Mouse (Mus musculus) activated CD4-positive, CD25-positive, alpha-beta regulatory T cell, adult 4 months (primary cell): Measurements from ENCODE around the gene Katnbl1. TPM values are rescaled to one million over a fixed set of nuclear protein-coding genes. Genes with fewer than 3 reads are reported as not detected.
"Not testable (repeated sequence)": the region's sequence is repeated elsewhere in the genome, so short reads cannot be mapped to it uniquely, and the experiment has no call there.

Experiments
- ATAC-seq: one replicate; pipeline ENCODE4 v1.8.0; 2017
- polyA plus RNA-seq, 2 experiments: library from polyadenylated mRNA; unstranded; fragments of 100-300 nt; shearing (Covaris generic); gene quantifications; one replicate each; pipeline ENCODE4 v1.2.1; 2017

Katnbl1 gene
- polyA plus RNA-seq, 2 experiments from 2014 or later: 21.4 to 21.7 TPM

DNA sequence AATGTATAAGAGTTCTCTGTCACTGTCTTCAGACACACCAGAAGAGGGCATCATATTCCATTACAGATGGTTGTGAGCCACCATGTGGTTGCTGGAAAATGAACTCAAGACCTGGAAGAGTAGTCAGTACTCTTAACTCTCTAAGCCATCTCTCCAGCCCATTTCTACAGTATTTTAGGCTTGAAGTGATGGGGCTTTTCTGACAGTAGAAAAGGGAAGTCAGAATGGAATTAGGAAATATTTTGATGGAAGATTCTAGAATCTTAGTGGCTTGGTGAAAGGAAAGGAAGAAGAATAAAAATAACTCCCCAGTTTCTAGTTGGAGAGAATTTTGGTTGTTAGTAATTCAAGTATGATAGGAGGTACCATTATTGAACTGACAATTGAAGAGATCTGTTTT is 14.9 kb downstream of the Katnbl1 start:
- no peak for ATAC-seq

DNA sequence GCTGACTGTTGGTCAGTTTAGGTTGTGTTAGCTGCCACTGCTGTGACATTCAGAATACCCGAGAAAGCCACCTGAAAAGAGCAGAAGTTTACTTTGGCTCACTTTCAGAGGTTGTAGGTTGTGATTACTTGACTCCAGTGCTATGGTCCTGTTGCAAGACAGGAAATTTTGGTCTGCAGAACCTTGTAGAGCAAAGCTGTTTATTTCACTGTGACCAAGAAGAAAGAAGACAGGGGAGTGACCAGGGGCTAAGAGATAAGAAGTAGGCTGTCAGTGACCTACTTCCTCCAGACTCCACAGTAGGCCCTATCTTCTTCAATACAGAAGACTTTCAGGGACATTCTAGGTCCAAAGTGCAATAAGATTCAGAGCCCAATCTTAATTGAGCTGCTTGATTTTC is 17.6 kb downstream of the Katnbl1 start:
- ATAC-seq: no peak

DNA sequence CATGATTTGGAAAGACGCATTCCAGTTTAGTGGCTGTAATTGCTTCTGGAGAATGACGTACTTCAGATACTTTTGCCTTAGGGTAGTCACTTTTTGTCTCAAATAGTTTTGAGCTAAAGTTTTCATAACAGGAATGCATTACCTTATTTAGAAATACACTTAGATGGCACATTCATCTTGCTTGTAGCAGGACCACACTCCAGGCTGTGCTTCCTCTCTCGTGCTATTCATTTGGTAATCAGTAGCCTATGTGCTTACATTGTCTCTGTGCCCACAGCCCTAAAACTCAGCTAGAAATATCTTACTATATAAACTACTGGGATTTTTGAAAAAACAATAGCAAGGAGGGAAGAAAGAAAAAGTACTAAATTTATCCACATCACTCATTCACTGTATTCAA is 28.0 kb downstream of the Katnbl1 start:
- ATAC-seq: no peak

DNA sequence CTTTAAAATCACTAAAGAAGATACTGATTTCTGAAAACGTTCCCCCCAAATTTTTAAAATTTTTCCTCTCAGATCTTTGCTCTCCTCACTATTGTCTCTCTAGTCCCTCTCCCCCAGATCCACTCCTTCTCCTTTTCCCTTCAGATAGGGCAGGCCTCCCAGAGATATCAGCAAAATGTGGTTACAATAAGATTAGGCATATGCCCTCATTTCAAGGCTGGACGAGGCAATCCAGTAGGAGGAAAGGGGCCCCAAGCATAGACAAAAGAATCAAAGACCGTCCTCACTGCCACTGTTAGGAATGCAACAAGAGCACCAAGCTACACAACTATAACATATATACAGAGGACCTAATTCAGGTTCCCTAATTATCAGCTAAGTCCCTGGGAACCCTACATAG is 46.3 kb downstream of the Katnbl1 start:
- no peak for ATAC-seq

DNA sequence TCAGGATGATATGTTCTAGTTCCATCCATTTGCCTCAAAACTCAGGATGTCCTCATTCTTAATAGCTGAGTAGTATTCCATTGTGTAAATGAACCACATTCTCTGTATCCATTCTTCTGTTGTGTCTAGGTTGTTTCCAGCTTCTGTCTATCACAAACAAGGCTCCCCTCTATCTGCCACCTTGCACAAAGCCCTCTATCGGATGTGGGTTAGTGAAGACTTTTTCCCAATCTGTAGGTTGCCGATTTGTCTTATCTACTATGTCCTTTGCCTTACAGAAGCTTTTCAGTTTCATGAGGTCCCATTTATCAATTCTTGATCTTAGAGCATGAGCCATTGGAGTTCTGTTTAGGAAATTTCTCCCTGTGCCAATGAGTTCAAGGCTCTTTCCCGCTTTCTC is 49.5 kb downstream of the Katnbl1 start:
- not testable (repeated sequence) for ATAC-seq

DNA sequence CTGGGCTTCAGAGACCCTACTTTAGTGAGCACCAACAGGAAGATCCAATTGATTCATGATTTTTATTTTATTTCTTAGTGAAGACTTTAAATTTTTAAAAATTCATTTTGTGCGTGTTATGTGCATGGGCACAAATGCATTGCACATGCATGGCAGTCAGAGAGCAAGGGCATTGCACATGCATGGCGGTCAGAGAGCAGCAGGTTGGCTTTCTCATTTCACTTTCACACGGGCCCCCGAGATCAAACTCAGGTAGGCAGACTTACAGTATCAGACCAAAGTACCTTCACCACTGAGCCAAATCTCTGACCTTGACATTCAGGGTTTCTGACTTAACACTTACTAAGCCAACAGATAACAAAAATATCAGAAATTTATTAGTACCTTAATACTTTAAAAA is 50.7 kb downstream of the Katnbl1 start:
- ATAC-seq: no peak

DNA sequence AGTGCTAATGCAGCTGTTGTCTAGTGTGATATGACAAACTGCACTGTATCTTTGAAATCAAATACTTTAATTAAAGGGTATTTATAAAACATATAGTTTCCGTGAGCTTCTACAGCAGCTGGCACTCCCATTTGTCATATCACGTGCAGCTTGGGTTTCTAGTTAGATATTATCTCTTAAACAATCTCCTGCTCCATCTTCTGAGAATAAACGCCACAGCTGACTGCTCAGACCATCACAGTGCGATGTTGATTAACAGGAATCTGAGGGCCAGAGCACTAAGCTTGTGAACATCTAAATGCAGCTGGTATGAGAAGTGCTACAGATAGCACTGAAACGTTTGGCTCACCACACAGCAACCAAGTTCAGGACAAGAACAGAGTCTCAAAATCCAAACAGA is 51.4 kb downstream of the Katnbl1 start:
- no peak for ATAC-seq

DNA sequence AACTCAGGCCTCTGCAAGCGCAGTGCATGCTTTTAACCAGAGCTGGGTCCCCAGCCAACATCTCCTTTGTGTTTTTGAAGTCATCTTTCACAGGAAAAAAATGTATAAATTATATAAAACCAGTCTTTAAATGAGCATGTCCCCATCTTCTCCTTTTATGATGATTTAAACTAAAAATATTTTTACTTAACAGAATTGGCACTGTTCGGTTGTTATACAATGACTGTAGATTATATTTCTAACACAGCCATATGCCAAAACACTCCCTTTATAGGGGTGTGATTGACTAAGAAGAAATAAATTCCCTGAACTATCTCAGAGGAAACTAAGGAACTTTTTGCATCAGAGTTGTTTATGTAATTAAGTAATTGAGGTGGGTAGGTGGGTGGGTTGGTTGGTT is 53.5 kb downstream of the Katnbl1 start:
- ATAC-seq: no peak

DNA sequence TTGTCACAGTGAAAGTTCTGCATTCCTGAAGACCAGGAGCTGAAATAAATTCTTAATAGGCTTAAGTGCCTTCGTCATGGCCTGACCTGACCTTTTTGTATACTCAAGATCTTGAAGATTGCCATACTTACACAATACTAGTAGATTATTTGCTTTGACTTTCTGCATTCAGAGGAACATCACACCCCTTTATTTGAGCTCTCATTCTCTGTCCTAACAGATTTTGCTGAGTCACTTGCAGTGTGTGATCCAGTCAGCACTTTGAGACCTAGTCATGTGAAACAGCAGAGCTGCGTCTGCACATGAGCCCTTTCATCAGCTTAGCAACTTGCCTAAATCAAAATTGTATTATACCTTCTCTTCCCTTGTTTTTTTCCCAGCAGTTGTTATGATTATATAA is 54.3 kb downstream of the Katnbl1 start:
- no peak for ATAC-seq

DNA sequence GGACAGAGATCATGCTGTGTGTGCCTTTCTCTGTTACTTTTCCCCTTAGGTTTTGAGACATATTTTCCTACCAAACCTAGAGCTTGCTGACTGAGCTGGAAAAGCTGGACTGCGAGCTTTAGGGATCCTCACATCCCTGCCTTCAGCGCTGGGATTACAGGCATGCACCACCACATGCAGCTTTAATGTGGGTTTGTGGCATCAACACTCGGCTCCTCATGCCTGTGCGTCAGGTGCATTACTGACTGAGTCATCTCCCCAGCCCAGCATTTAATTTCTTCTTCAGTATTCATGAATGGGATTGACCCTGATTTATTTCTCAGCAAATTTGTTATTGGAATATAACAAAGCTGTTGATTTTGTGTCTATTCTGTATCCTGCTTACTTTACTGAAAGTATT is 57.3 kb downstream of the Katnbl1 start:
- ATAC-seq: no peak

DNA sequence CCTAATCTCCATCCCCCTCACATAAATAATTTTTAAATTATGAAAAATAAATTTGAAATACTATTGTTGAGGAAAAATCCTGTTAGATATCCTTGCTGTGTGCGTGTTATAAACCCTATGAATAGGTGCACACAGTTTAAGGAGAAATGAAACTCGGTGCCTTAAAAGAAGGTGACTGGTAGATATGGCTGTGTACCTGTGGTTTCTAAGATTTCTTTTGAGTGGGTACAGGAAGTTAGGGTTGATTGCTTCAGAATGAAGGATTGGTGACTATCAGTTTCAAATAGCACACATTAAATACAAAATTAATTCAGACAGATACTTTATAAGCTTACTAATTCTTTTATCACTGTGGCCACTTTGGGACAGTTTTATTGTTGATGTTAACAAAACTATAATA is 58.6 kb downstream of the Katnbl1 start:
- ATAC-seq: no peak

DNA sequence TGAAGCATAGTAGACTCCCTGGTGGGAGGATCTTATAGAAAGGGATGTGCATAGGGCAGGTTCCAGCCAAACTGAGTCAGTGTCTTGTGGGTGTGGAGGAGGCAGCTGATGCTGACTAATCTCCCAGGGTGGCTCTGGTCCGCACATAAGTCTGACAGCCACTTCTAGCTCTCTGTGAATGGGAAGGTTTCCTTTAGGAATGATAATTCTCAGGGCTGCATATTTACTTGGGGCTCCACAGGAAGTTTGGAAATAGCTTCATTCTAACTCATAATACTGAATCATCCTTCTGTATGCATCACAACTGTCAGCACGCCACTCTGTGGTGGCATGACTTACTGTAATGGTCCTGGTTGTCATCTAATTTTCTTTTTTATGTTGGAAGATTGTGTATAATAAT is 64.5 kb downstream of the Katnbl1 start:
- no peak for ATAC-seq

DNA sequence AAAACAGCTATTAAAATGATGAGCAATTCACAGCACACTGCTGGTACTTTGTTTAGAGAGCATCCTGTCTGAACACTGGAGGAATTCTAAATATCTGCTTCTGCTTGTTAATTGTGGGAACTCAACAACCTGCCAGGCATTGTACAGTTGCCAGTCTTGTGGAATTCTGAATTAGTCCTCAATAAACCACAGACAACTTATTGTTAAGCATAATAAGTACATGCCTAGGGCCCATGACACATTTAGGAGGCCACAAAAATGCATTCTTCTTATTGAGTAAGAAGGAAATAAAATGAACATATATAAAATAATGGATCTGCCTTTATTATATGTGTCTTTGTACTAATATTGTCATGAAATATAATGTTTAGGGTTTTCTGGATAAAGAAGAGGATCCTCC is 66.5 kb downstream of the Katnbl1 start:
- no peak for ATAC-seq

DNA sequence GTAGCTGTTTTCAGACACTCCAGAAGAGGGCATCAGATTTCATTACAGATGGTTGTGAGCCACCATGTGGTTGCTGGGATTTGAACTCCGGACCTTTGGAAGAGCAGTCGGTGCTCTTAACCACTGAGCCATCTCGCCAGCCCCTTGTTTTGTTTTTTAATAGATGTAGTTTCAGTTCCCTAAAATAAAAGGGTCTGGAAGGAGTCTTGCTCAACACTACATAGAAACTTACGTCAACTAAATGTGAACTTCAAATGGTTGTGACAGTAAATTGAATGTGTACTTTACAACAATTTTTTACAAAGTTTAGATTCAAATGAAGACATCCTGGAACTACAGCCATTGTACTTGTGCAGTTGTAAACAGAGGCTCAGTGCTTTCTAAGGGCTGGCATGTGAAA is 69.0 kb downstream of the Katnbl1 start:
- ATAC-seq: not testable (repeated sequence)

DNA sequence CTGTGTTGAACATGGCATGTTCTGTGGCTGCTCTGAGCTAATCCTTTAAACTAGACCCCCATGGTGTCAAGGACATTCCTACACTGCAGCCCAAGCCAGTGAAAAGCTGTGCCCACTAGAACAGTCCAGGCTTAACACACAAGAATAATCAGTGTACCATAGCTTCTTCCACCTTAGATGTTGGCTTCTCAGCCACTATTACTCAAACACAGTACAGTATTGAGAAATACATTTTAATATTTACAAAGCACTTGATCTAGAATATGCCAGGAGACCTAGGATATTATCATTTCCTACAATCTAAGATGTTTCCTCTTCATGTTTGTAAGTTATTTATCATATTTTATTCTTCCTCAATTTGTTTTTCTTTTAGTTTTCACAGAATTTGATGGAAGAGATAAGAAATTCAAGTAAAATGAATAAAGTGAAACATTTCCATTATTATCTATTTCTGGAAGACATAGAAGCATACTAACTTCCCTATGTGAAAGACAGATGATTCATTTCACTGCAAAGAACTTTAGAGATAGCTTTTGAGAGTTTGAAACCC is 69.6 kb downstream of the Katnbl1 start:
- no peak for ATAC-seq

DNA sequence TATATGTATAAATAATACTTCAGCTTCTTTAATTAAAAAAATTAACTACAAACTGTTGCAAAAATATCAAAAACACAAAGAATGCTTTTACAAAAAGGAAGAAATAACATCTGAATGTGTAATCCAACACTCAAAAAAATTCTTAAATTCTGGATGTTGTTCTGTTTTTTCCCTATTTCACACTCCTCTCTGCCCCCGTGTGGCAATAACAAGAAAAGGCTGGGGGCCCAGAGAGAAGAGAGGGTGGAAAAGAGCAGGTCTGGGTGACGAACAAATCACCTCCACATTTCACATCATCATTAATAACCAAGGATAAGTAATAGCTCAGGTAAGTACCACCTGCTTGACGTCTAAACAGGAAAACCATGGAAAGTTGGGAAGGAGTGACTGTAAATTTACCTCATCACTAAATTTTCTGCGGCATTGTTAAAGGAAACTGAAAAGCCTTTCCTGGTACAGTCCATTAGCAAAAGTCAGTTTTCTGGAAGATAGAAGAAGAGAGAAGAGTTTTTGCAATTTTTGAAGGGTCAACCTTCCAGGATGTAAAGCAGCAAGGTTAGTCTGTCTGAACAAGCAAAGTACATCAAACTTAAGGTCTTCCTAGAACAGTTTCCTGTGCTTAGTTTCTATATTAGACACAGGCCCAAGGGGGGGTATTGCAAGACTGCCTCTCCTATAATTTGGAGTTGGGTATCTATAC is 70.7 kb downstream of the Katnbl1 start:
- no peak for ATAC-seq

DNA sequence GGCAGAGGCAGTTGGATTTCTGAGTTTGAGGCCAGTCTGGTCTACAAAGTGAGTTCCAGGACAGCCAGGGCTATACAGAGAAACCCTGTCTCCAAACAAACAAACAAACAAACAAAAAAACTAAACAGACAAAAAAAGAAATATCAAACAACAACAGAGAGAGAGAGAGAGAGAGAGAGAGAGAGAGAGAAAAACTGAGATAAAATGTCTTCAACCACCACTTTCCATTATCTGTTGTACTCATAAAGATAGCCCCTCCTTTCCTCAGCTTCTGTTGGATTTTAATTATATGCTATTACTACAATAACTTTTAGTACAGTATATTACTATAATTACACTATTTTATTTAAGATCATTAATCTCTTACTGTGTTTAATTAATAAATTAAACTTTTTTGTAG is 73.5 kb downstream of the Katnbl1 start:
- not testable (repeated sequence) for ATAC-seq

DNA sequence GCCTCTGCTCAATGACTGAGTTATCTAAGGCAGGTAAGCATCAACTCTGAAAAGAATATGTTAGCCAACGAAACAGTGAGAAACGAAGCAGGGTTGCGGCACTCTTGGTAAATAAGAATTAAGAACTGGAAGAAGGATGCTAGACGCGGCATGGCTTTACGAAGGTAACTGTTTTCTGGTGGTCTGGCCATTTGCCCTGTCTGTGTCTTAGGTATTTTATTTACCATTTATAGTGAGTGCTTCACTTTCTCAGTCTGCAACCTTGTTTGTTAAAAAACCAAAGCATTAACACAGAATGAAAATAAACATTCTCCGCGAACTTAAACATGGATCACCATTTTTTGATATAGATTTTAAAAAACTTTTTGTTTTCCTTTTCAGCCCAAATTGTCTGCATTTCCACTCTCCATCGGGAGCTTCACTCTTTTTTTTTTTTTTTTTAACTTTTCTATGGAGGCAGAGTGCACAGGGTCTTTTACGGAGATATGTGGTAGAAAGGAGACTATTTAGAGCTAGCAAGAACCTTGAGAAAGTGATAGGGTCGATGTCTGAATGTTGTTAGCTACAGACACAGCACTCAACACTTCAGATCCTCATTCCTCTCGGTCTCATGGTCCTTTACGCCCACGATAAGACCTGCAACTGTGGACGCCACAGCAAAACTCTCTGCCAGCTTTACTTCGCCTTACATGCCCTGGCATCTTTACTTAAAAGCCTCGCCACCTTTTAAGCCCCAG is 75.3 kb downstream of the Katnbl1 start:
- no peak for ATAC-seq

DNA sequence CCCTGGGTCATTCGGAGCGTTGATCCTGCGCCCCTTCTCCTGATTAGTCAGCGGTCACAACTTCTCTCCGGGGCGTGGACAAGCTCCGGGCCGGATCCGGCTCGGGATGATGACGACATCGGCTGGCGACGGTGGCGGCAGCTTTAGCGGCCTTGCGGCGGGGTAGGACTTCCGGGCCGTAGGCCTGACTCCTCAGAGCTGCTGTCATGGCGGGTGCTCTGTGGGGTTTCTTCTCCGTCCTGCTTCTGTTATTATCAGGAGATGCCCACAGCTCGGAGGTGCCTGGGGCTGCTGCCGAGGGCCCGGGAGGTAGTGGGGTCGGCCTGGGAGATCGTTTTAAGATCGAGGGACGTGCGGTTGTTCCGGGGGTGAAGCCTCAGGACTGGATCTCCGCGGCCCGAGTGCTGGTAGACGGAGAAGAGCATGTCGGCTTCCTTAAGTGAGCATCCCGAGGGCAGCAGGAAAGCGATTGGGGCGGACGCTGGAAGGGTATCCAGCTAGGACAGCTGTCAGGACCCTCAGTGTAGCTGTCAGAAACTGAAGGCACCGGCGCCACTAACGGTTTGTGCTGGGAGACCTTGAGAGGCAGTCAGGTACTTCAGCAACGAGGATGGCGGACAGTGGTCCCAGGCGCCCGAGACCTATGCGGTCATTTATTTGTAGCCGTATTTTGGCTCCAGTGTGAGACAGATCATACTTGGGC is 76.0 kb downstream of the Katnbl1 start, which contains the start of gene Emc7:
Gene Emc7, plus strand, starts transcription at position 136 of the 703 bp plus-strand sequence.
- peak; percentile 94 for ATAC-seq

DNA sequence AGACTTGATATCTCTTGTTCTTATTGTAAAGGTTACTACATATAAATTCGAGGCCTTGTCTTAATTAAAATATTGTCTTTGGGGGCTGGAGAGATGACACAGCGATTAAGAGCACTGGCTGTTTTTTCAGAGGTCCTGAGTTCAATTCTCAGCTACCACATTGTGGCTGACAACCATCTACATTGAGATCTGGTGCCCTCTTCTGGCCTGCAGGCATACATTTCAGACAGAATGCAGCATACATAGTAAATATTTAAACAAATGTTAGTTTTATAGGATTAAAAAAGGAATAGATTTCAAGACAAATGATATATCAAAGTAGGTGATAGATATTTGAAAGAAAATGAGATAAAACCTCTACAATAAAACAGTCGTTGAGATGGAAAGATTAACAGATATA is 81.5 kb downstream of the Katnbl1 start:
- no peak for ATAC-seq
